Mouse (Mus musculus) yolk sac, embryonic 10.5 days (tissue): Measurements from ENCODE around the gene Luzp1.

Experiments
- DNase-seq: peaks from one replicate; pipeline ENCODE4 v3.0.0-alpha.2; 2017; ENCODE audit warnings: low spot score

Gene Luzp1

GRCm38 (mm10) chr4:136469371-136469903, at the start of gene Luzp1:
Gene Luzp1 (plus strand): TSS chr4:136469761.
- peak; percentile 95 for DNase-seq

- DNase-seq = no peak
These were observed 46.3 kb upstream of the Luzp1 start, which contains the start of gene Htr1d for GRCm38 (mm10) chr4:136423224-136423623. Gene Htr1d (plus strand): TSS chr4:136423524.

- peak; percentile 26 for DNase-seq
These were observed 45.2 kb upstream of the Luzp1 start for GRCm38 (mm10) chr4:136424120-136424999.

GRCm38 (mm10) chr4:136425000-136425288, 44.6 kb upstream of the Luzp1 start:
- DNase-seq = peak; percentile 23

GRCm38 (mm10) chr4:136430609-136431375, 38.8 kb upstream of the Luzp1 start:
- no peak for DNase-seq

GRCm38 (mm10) chr4:136431376-136431693, 38.2 kb upstream of the Luzp1 start:
- DNase-seq = peak; percentile 41

- no peak for DNase-seq
These were observed 35.5 kb upstream of the Luzp1 start for GRCm38 (mm10) chr4:136434029-136434428.

GRCm38 (mm10) chr4:136439106-136439505, 30.5 kb upstream of the Luzp1 start:
- DNase-seq = no peak

- no peak for DNase-seq
These were observed 28.1 kb upstream of the Luzp1 start for GRCm38 (mm10) chr4:136441354-136442043.

- DNase-seq = no peak
These were observed 25.0 kb upstream of the Luzp1 start for GRCm38 (mm10) chr4:136444561-136444960.

GRCm38 (mm10) chr4:136449795-136450194, 19.8 kb upstream of the Luzp1 start:
- DNase-seq = no peak

GRCm38 (mm10) chr4:136450271-136450670, 19.3 kb upstream of the Luzp1 start:
- peak; percentile 33 for DNase-seq

- peak; percentile 82 for DNase-seq
These were observed 18.0 kb upstream of the Luzp1 start for GRCm38 (mm10) chr4:136451564-136451963.

- DNase-seq = no peak
These were observed 17.3 kb upstream of the Luzp1 start for GRCm38 (mm10) chr4:136452286-136452685.

- DNase-seq = peak; percentile 86
These were observed 16.8 kb upstream of the Luzp1 start for GRCm38 (mm10) chr4:136452792-136453191.

- peak; percentile 80 for DNase-seq
These were observed 14.7 kb upstream of the Luzp1 start for GRCm38 (mm10) chr4:136454850-136455260.

GRCm38 (mm10) chr4:136456516-136457218, 12.9 kb upstream of the Luzp1 start:
- no peak for DNase-seq

GRCm38 (mm10) chr4:136458276-136458675, 11.3 kb upstream of the Luzp1 start:
- no peak for DNase-seq

GRCm38 (mm10) chr4:136459210-136459609, 10.4 kb upstream of the Luzp1 start:
- no peak for DNase-seq

- peak; percentile 38 for DNase-seq
These were observed 8.4 kb upstream of the Luzp1 start for GRCm38 (mm10) chr4:136461206-136461605.

- DNase-seq = no peak
These were observed 7.8 kb upstream of the Luzp1 start for GRCm38 (mm10) chr4:136461761-136462085.
